Mouse (Mus musculus): ENCODE data around the gene Srr.

Srr gene

GRCm38 (mm10) chr11:74902416-74902815, 23.3 kb downstream of the Srr start:
- DNase-seq: no peak

- no peak for DNase-seq
Measured at GRCm38 (mm10) chr11:74901555-74901954, 24.2 kb downstream of the Srr start.

DNA sequence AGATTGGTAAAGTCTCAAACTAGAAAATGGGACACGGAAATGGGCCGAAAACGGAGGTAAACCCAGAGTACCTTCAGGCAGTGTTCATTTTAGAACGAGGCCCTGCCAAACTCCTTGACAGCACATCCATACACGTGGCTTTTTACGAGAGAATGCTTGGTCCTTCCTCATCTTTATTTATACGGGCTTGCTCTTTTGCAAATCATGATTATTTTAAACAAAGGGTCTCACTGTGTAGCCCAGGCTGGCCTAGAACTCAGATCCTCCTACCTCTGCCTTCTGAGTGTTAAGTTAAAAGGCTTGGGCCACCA, 27.3 kb downstream of the Srr start:
- no peak for DNase-seq

DNA sequence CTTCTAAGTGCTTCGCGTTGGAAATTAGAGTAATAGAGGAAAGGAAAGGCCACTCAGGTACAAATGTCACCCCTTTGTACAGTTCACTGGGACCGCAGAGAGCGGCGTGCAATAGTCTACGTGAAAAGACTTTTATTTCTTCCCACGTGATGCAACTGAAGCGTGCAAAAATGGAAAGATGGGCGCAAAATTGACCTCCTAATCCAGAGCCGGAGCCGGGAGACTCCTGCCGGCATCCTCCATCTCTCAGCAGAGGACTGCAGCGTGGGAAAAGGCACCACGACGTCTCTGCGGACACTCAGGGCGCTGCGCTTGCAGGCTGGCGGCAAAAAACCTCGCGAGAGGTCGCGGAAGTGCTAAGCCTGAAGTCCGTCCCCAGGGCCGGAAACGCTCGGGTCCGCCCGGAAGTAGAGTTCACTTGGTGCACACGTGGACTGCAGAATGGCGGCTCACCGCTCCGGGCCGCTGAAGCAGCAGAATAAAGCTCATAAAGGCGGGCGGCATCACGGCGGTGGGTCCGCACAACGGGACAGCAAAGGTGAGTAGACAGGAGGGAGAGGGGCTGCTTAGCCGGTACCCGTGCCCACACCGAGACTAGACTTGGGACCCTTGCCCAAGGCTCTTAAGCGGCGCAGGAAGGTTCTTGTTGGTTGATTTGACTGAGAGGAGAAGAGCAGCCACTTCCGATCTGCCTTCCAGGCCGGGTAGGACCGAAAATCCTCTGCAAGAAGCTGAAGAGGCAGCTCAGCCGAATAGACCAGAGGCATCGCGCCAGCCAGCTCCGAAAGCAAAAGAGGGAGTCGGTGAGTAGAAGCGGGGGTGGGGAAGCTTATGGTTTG, 27.9 kb downstream of the Srr start, which contains the start of gene Tsr1:
TSS of gene Tsr1 (plus strand) at position 394 of the 839 bp plus-strand sequence.
- DNase-seq: peak; percentile 86

DNA sequence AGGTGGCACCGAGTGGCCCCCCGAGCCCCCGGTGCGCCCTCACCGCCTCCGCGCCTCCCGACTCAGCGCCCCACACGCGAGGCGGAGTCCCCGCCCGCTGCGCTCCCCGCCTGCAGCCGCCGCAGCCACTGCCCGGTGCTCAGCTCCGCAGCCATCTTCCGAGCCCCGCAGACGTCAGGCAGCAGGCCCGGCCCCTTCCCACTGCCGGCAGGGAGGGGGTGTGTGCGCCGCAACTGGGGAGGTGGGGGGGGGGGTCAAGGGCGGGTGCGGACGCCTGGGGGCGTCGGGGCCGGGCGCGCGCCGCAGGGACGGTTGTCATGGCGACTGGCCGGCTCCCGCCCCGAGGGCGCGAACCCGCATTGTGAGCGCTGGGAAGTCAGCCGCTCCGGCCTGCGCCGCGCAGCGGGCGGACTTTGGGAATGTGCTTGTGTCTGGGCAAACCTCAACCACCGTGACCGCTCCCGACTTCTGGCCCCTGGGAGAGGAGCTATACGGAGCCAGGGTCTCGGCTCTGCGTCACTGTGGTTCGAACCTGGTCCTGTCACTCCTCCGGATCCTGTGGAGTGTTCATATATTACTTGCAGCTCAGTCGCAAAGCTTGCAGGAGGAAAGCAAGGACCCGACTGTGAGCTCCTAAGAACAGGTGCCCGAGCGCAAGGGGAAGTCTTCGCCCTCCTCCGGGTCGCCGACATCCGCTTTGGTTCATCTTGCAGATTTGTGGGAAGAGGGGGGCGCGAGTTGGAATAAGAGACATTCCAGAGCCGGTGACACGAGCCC, 28.7 kb downstream of the Srr start, which contains the start of gene Sgsm2:
TSS of gene Sgsm2 (minus strand) at position 160 of the 777 bp plus-strand sequence.
- DNase-seq: peak; percentile 62

DNA sequence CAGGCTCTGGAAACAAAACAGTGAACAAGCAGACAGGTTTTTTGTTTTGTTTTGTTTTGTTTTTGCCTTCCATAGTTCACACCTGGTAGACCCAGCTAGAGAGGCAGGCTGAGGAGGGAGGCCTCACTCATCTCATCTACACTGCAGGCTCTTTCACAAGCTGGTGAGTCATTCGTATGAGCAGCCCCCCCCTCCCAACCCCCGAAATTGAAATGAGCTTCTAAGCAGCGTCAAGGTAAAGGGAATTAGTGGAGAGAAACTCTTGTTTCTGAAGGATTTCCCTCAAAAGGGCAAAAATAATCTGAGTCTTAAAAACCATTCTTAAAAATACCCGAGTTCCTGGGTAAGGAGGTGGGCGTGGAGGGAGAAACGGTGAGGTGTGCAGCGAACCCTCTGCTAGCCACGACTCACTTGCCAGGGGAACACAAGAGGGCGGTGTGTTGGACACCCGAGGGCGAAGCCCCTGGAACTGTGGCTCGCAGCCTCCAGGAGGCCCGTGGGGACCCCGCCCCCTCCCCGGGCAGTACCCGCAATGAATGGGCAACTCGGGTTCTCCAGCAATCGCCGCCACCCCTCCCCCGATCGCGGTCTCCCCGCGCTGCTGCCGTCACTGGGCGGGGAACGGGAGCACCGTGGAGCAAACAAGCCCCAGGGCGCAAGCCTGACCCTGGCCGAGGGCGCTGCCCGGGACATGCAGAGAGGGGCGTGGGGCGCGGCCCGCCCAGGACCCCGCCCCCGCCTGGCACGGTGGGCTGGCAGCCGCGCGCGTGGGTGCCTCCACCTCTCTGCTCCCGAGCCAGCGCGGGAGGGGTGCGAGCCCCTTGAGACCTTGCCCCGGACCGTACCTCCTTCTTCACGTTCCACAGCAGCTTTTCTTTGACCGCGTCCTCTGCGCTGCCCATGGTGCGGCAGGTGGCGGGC, 29.5 kb downstream of the Srr start:
- peak; percentile 71 for DNase-seq

GRCm38 (mm10) chr11:74894619-74895018, 31.1 kb downstream of the Srr start:
- peak; percentile 48 for DNase-seq

DNA sequence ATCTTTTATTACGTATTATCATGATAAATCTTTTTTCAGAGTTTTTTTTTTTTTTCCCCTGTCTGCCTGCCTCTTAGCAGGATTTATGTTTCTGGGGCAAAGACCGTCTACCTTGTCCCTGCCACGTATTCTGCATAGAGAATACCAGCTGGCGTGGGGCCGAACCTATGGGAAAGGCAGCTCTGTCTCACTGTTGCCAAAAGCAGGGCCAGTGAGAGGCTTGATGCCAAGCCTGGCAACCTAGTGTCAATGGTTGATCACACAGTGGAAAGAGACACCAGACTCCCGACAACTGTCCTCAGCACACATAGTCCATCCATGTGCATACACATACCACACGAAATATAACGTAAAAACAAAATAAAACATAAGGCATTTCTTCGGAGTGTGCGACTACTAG, 42.6 kb downstream of the Srr start:
- peak; percentile 79 for DNase-seq

GRCm38 (mm10) chr11:74881979-74882378, 43.8 kb downstream of the Srr start:
- no peak for DNase-seq

DNA sequence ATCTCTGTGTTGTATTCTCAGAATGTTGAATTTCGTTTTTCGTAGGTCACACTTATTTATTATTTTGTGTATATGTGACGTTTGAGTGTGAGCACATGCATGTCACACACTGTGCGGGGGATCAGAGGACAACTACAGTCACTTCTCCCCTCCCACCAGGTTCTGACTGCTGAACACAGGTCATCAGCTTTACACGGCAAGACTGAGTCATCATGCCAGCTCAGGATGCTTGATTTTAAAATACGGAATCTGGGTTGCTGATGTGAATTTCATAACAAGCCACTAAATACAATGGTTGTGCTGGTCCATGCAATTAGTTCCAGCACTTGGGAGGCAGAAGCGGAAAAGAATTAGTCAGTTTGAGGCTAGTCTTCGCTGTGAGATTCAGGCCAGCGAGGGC, 44.7 kb downstream of the Srr start:
- DNase-seq: no peak

DNA sequence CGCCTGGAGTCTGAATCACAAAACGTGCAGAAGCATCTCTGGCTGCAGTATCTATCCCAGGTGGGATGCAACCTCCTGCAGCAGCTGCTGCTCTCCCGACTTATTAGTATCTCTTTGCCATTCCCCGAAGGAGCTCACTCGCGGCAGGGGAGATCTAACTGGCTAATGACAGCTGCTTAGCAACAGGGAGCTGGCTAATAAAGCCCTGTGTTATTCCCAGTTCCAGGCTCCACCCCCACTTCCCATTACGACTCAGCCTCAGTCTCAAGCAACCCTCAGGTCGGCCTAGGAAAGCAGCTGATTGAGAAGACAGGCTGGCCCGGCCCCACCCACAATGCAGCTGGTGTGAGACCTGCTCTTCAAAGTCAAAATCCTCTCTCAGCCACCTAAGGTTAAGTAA, 48.9 kb downstream of the Srr start:
- peak; percentile 75 for DNase-seq

DNA sequence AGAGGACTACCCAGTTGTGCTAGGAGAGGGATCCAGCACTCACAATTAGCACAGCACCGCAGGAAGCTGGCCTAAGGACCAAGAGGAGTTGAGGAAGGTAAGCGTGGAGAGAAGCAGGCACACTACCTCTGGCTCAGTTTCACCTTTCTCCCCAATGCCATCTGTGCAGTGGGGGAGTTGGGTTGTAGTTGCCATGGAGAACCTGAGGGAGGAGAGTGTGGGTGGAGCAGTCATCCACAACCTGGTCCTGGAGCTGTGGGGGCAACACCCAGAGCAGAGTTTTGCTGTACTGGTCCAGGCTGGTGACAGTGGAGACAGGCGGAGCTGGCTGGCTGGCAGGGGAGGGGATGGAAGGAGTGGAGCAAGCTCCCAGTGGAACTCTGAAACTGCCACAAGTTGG, 51.1 kb downstream of the Srr start:
- peak; percentile 66 for DNase-seq

- DNase-seq: no peak
Measured at GRCm38 (mm10) chr11:74870991-74871622, 54.6 kb downstream of the Srr start.

DNA sequence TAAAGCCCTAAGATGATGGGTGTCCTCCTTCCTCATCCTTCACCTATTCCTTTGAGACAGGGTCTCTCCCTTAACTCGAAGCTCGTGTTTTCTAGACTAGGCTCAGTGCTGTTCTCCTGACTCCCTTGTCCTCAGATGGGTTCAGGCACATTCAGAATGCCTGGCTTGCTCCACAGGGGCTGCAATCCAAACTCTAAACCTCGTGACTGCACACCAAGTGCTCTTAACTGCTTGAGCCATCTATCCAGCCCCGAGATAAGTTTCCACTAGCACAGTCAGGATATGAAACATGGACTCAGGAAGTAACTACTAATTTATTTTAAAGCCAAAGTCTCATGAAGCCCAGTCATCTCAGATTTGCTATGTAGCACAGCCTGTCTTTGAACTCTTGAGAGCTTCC, 55.2 kb downstream of the Srr start:
- DNase-seq: no peak

GRCm38 (mm10) chr11:74869603-74870002, 56.1 kb downstream of the Srr start:
- DNase-seq: no peak

GRCm38 (mm10) chr11:74868046-74868760, 57.5 kb downstream of the Srr start:
- peak; percentile 66 for DNase-seq

- DNase-seq: peak; percentile 96
Measured at GRCm38 (mm10) chr11:74867181-74867580, 58.6 kb downstream of the Srr start.

- peak; percentile 93 for DNase-seq
Measured at GRCm38 (mm10) chr11:74866640-74867039, 59.1 kb downstream of the Srr start.

GRCm38 (mm10) chr11:74865252-74865651, 60.5 kb downstream of the Srr start:
- no peak for DNase-seq

DNA sequence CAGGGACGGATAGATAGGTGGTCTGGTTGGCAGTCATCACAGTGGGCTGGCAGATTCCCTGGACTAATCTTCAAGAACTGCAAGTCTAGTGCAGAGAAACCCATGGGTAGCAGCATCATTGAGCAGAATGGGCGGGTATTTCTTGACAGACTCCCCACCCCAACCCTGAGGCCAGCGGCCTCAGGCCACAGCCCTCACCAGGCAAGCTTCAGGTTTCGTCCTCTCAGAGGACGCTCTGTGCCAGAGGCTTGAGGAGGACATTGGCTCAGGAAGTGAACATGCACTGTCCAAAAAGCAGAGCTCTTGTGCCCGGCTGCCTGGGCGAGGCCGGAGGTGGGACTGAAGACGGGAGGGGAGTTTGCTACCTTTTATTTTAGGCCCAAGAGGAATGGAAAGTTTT, 61.3 kb downstream of the Srr start:
- no peak for DNase-seq

GRCm38 (mm10) chr11:74863471-74863870, 62.3 kb downstream of the Srr start:
- no peak for DNase-seq

- no peak for DNase-seq
Measured at GRCm38 (mm10) chr11:74862129-74862528, 63.6 kb downstream of the Srr start.

All from cerebellum, adult 9-10 months (tissue).